Mouse (Mus musculus): ENCODE data around the gene Mroh2a. TPM values are rescaled to one million over a fixed set of nuclear protein-coding genes. Genes with fewer than 3 reads are reported as not detected.

Mroh2a gene
- total and polyA plus RNA-seq, 3 experiments = 0.06 to 0.13 TPM; not detected in 1

- intact Hi-C loops (cut with DNase I) = no loop called here
- H3K36me3 ChIP-seq (ENCODE audit: control insufficient read depth, insufficient read depth, low read length) = no peaks in the 10 kb centered on the region
- no peak overlapping the region for H3K9ac ChIP-seq (ENCODE audit: low read depth, low read length)
- peak in 1 of 2 experiments; percentile 33 for DNase-seq
- no peak overlapping the region for H3K27ac ChIP-seq
- WGBS = 35% methylated on average over 5 of the region's 5 CpGs
- H3K4me3 ChIP-seq = no peak overlapping the region
- no peaks in the 10 kb centered on the region for H3K27me3 ChIP-seq (ENCODE audit: control insufficient read depth, insufficient read depth, low read length)
- H3K79me2 ChIP-seq (replicated peaks; ENCODE audit: control insufficient read depth, insufficient read depth, low read length) = no peaks in the 10 kb centered on the region
- H3K4me1 ChIP-seq (ENCODE audit: control insufficient read depth, insufficient read depth, low read length) = no peaks in the 10 kb centered on the region
- TF ChIP-seq EP300 (IDR thresholded peaks at IDR 0.05; ENCODE audit: insufficient read depth, low read depth, low read length) (no peak), CTCF (IDR thresholded peaks at IDR 0.05) (no peak)
These were observed 73.7 kb downstream of the Mroh2a start for GRCm38 (mm10) chr1:88300301-88301050.

GRCm38 (mm10) chr1:88301121-88302014 is 74.6 kb downstream of the Mroh2a start:
- intact Hi-C loops (cut with DNase I) = no loop called here
- peak in 1 of 2 experiments; percentile 27 for DNase-seq
- Histone ChIP-seq H3K27me3 (ENCODE audit: control insufficient read depth, insufficient read depth, low read length) (no peaks in the 10 kb centered on the region), H3K36me3 (ENCODE audit: control insufficient read depth, insufficient read depth, low read length) (no peaks in the 10 kb centered on the region), H3K9ac (ENCODE audit: low read depth, low read length) (no peak overlapping the region), H3K79me2 (replicated peaks; ENCODE audit: control insufficient read depth, insufficient read depth, low read length) (no peaks in the 10 kb centered on the region), H3K4me1 (ENCODE audit: control insufficient read depth, insufficient read depth, low read length) (no peaks in the 10 kb centered on the region), H3K4me3 (no peak overlapping the region), H3K27ac (no peak overlapping the region)
- 60% methylated on average over 9 of the region's 9 CpGs for WGBS
- TF ChIP-seq POLR2A (IDR thresholded peaks at IDR 0.05; ENCODE audit: insufficient read depth, low read depth, low read length) (no peak), CTCF (IDR thresholded peaks at IDR 0.05) (peak; percentile 72)

DNA sequence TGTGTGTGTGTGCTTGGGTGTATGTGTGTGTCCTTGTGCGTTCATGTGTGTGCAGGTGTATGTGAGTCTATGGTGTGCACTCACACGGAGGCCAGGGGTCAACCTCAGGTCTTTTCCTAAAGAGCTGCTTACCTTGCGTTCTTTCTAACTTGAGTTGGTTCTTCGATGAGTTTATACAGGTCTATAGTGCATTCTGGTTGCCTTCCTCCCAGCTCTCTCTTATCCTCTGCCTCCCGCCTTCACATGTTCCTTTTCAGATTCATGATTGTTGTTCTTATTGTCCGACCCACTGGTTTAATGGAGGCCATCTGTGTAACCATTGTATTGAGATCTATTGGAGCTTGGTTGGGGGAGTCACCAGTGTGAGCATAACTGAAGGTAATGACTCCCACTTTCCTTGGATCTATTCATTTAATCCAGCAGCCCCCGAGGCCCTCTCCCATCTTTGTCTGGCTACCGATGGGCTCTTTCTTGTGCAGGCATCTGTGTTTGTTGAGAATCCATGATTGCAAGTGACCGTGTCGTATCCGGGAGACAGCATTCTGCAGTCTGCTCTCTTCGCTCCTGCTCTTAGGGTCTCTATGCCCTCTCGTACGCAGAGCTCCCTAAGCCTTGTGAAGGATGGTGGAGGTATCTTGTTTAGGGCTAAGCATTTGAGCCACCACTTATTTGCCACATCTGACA is 75.4 kb downstream of the Mroh2a start:
- Histone ChIP-seq H3K27me3 (ENCODE audit: control insufficient read depth, insufficient read depth, low read length) (no peaks in the 10 kb centered on the region), H3K27ac (no peak overlapping the region), H3K79me2 (replicated peaks; ENCODE audit: control insufficient read depth, insufficient read depth, low read length) (no peaks in the 10 kb centered on the region), H3K4me3 (no peak overlapping the region), H3K4me1 (ENCODE audit: control insufficient read depth, insufficient read depth, low read length) (no peaks in the 10 kb centered on the region), H3K9ac (ENCODE audit: low read depth, low read length) (no peak overlapping the region), H3K36me3 (ENCODE audit: control insufficient read depth, insufficient read depth, low read length) (no peaks in the 10 kb centered on the region)
- 59% methylated on average over 14 of the region's 14 CpGs for WGBS
- TF ChIP-seq CTCF (IDR thresholded peaks at IDR 0.05) = no peak
- TF ChIP-seq EP300 (IDR thresholded peaks at IDR 0.05; ENCODE audit: insufficient read depth, low read depth, low read length) = no peak
- TF ChIP-seq POLR2A (IDR thresholded peaks at IDR 0.05; ENCODE audit: insufficient read depth, low read depth, low read length) = no peak
- intact Hi-C loops (cut with DNase I) = no loop called here
- DNase-seq = no peak

GRCm38 (mm10) chr1:88303762-88304161 is 77.0 kb downstream of the Mroh2a start:
- TF ChIP-seq POLR2A (IDR thresholded peaks at IDR 0.05; ENCODE audit: insufficient read depth, low read depth, low read length) = no peak
- no peak for TF ChIP-seq EP300 (IDR thresholded peaks at IDR 0.05; ENCODE audit: insufficient read depth, low read depth, low read length)
- TF ChIP-seq CTCF (IDR thresholded peaks at IDR 0.05) = no peak
- Histone ChIP-seq H3K36me3 (ENCODE audit: control insufficient read depth, insufficient read depth, low read length) (no peaks in the 10 kb centered on the region), H3K4me3 (no peak overlapping the region), H3K27me3 (ENCODE audit: control insufficient read depth, insufficient read depth, low read length) (no peaks in the 10 kb centered on the region), H3K9ac (ENCODE audit: low read depth, low read length) (no peak overlapping the region), H3K79me2 (replicated peaks; ENCODE audit: control insufficient read depth, insufficient read depth, low read length) (no peaks in the 10 kb centered on the region), H3K4me1 (ENCODE audit: control insufficient read depth, insufficient read depth, low read length) (no peaks in the 10 kb centered on the region), H3K27ac (no peak overlapping the region)
- no peak for DNase-seq
- intact Hi-C loops (cut with DNase I) = no loop called here
- 54% methylated on average over 6 of the region's 6 CpGs for WGBS

DNA sequence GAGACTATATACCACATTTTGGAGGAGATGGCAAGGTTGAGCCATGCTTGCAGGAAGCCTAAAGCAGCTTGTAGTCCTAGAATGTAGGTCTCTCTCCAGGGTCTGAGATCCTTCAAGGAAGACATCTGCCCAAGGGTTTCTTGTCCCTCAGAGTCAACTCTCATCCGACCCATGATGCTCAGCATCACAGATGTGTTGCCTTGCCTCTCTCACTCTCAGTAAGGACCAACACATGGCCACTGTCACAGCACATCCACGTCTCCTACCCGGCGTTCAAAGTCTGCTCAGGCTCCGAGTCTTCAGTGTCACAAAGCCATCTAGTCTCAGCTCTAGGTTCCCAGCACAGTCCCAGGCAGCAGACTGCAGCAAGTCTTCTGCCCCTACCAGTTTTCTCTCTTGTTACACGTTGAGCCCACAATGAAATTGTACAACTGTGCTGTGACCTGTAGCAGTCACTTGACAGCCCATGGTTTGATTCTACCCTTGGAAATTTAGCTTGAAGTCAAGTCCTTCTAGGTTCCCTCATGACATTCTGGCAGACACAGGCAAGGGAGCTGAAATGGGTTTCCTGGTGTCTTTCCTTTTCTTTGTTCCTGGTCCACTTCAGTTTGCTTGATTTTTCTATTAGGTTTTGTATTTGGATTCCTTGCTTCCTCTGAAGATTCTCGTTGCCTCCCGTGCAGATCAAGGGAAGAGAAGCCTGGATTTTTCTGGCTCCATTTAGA is 77.6 kb downstream of the Mroh2a start:
- H3K27me3 ChIP-seq (ENCODE audit: control insufficient read depth, insufficient read depth, low read length) = no peaks in the 10 kb centered on the region
- H3K79me2 ChIP-seq (replicated peaks; ENCODE audit: control insufficient read depth, insufficient read depth, low read length) = no peaks in the 10 kb centered on the region
- intact Hi-C loops (cut with DNase I) = no loop called here
- TF ChIP-seq EP300 (IDR thresholded peaks at IDR 0.05; ENCODE audit: insufficient read depth, low read depth, low read length) = no peak
- TF ChIP-seq CTCF (IDR thresholded peaks at IDR 0.05) = no peak
- no peak for TF ChIP-seq POLR2A (IDR thresholded peaks at IDR 0.05; ENCODE audit: insufficient read depth, low read depth, low read length)
- H3K9ac ChIP-seq (ENCODE audit: low read depth, low read length) = no peak overlapping the region
- WGBS = 53% methylated on average over 8 of the region's 8 CpGs
- no peak for DNase-seq
- no peaks in the 10 kb centered on the region for H3K4me1 ChIP-seq (ENCODE audit: control insufficient read depth, insufficient read depth, low read length)
- H3K36me3 ChIP-seq (ENCODE audit: control insufficient read depth, insufficient read depth, low read length) = no peaks in the 10 kb centered on the region
- H3K4me3 ChIP-seq = no peak overlapping the region
- no peak overlapping the region for H3K27ac ChIP-seq

Data from heart, adult 2 months (tissue).